Mouse (Mus musculus): ENCODE measurements around the gene Gmfg.
A peak's percentile ranks its signal among the peaks of the same experiment; 100 is the strongest.

Gene Gmfg

GRCm38 (mm10) chr7:28436932-28437570 lies at the start of gene Gmfg:
Gmfg (plus strand) TSS chr7:28437447.
- peak; percentile 99 for DNase-seq

- DNase-seq: no peak
Observed at GRCm38 (mm10) chr7:28390331-28390730, 46.9 kb upstream of the Gmfg start.

- DNase-seq: peak; percentile 100
Observed at GRCm38 (mm10) chr7:28392429-28393271, 44.6 kb upstream of the Gmfg start, which contains the start of the genes Med29 and Paf1. Med29 (minus strand) TSS chr7:28392708. Paf1 (plus strand) TSS chr7:28392951.

GRCm38 (mm10) chr7:28393272-28393951 lies 43.8 kb upstream of the Gmfg start:
- peak; percentile 89 for DNase-seq

GRCm38 (mm10) chr7:28395425-28395824 lies 41.8 kb upstream of the Gmfg start:
- DNase-seq: peak; percentile 89

- no peak for DNase-seq
Observed at GRCm38 (mm10) chr7:28398000-28398399, 39.2 kb upstream of the Gmfg start.

- DNase-seq: no peak
Observed at GRCm38 (mm10) chr7:28398696-28399340, 38.4 kb upstream of the Gmfg start.

GRCm38 (mm10) chr7:28401030-28401429 lies 36.2 kb upstream of the Gmfg start:
- DNase-seq: no peak

- no peak for DNase-seq
Observed at GRCm38 (mm10) chr7:28401942-28402341, 35.3 kb upstream of the Gmfg start.

GRCm38 (mm10) chr7:28410841-28411475 lies 26.3 kb upstream of the Gmfg start:
- peak; percentile 99 for DNase-seq

- no peak for DNase-seq
Observed at GRCm38 (mm10) chr7:28412826-28413225, 24.4 kb upstream of the Gmfg start.

- DNase-seq: peak; percentile 83
Observed at GRCm38 (mm10) chr7:28417368-28417767, 19.9 kb upstream of the Gmfg start.

GRCm38 (mm10) chr7:28418096-28418670 lies 19.1 kb upstream of the Gmfg start:
- peak; percentile 99 for DNase-seq

GRCm38 (mm10) chr7:28419416-28419815 lies 17.8 kb upstream of the Gmfg start:
- peak; percentile 90 for DNase-seq

- peak; percentile 58 for DNase-seq
Observed at GRCm38 (mm10) chr7:28423018-28423417, 14.2 kb upstream of the Gmfg start.

GRCm38 (mm10) chr7:28427738-28428137 lies 9.5 kb upstream of the Gmfg start:
- DNase-seq: no peak

- no peak for DNase-seq
Observed at GRCm38 (mm10) chr7:28430512-28430911, 6.7 kb upstream of the Gmfg start.

- DNase-seq: no peak
Observed at GRCm38 (mm10) chr7:28432252-28432651, 5.0 kb upstream of the Gmfg start.

- peak; percentile 97 for DNase-seq
Observed at GRCm38 (mm10) chr7:28435660-28436259, 1.5 kb upstream of the Gmfg start.

GRCm38 (mm10) chr7:28436271-28436904 lies 859 bp upstream of the Gmfg start:
- peak; percentile 100 for DNase-seq

GRCm38 (mm10) chr7:28437964-28438363 lies 717 bp downstream of the Gmfg start:
- peak; percentile 63 for DNase-seq
